8 mouse cellular contexts compared by ENCODE assay signal in genomic region chr2:102030652-102031051, GRCm38 (mm10).
DNase-seq lines count a peak whose midpoint lies in the region; ATAC-seq and TF ChIP-seq lines count a peak whose summit lies in the region.
"Had no signal": no experiment of that assay in that cellular context is flagged by ENCODE, and none has a peak within 500 bp of the region (broad histone marks: within the 10 kb centered on the region; RNA-seq: fewer than 3 reads in every experiment).

No protein-coding gene starts in this region.

- no peak overlapping the region for H3K4me3 ChIP-seq in ES-E14 (ENCODE audit: insufficient read depth in 1 of 2, low read depth in 1 of 2, low read length in 2 of 2, poor library complexity in 1 of 2, severe bottlenecking in 1 of 2)
- no peak overlapping the region for H3K4me3 ChIP-seq in forebrain, embryonic 14.5 days (ENCODE audit: low read depth, low read length)
- H3K4me3 ChIP-seq in hindbrain, embryonic 10.5 days = no peak overlapping the region
- H3K4me3 ChIP-seq in midbrain, embryonic 11.5 days (ENCODE audit: low read depth, low read length) = no peak overlapping the region
- H3K4me3 ChIP-seq: stomach, embryonic 15.5 days had no signal

- no peaks in the 10 kb centered on the region for H3K27me3 ChIP-seq in forebrain, embryonic 14.5 days (replicated peaks; ENCODE audit: control insufficient read depth, insufficient read depth, low read length)
- H3K27me3 ChIP-seq in hindbrain, embryonic 10.5 days (ENCODE audit: insufficient read depth, poor library complexity, severe bottlenecking) = no peaks in the 10 kb centered on the region
- no peaks in the 10 kb centered on the region for H3K27me3 ChIP-seq in midbrain, embryonic 11.5 days (ENCODE audit: control insufficient read depth, insufficient read depth, low read length)
- no peaks in the 10 kb centered on the region for H3K27me3 ChIP-seq in splenic B cell, adult 2 months (ENCODE audit: control insufficient read depth, insufficient read depth, low read length, poor library complexity, severe bottlenecking)
- H3K27me3 ChIP-seq: stomach, embryonic 15.5 days had no signal

- no peak overlapping the region for H3K27ac ChIP-seq in ES-E14 (ENCODE audit: insufficient read depth, low read depth, low read length, poor library complexity, severe bottlenecking)
- H3K27ac ChIP-seq in forebrain, embryonic 14.5 days (ENCODE audit: low read depth, low read length) = no peak overlapping the region
- no peak overlapping the region for H3K27ac ChIP-seq in hindbrain, embryonic 10.5 days
- no peak overlapping the region for H3K27ac ChIP-seq in midbrain, embryonic 11.5 days (ENCODE audit: low read depth, low read length)
- H3K27ac ChIP-seq: stomach, embryonic 15.5 days had no signal

- H3K4me2 ChIP-seq in forebrain, embryonic 14.5 days (ENCODE audit: low read length) = no peak overlapping the region
- no peak overlapping the region for H3K4me2 ChIP-seq in midbrain, embryonic 11.5 days
- H3K4me2 ChIP-seq: stomach, embryonic 15.5 days had no signal

- in situ Hi-C loops in ES-E14 (cut with MboI; ENCODE audit: low sequenced_read_pairs in 2 of 2, unreplicated experiment in 2 of 2) = no loop called here

- H3K9ac ChIP-seq in ES-E14 (ENCODE audit: insufficient read depth, low read depth, low read length, poor library complexity, severe bottlenecking) = no peak overlapping the region
- H3K9ac ChIP-seq in forebrain, embryonic 14.5 days (ENCODE audit: low read length) = no peak overlapping the region
- H3K9ac ChIP-seq in midbrain, embryonic 11.5 days (ENCODE audit: low read length) = no peak overlapping the region
- H3K9ac ChIP-seq: stomach, embryonic 15.5 days had no signal

- H3K9me3 ChIP-seq in ES-E14 (ENCODE audit: control insufficient read depth, insufficient read depth, low read depth, low read length) = no peaks in the 10 kb centered on the region
- no peaks in the 10 kb centered on the region for H3K9me3 ChIP-seq in forebrain, embryonic 14.5 days (replicated peaks; ENCODE audit: control insufficient read depth, low read length)
- no peaks in the 10 kb centered on the region for H3K9me3 ChIP-seq in hindbrain, embryonic 10.5 days
- no peaks in the 10 kb centered on the region for H3K9me3 ChIP-seq in midbrain, embryonic 11.5 days (ENCODE audit: control insufficient read depth, low read length)
- H3K9me3 ChIP-seq: stomach, embryonic 15.5 days had no signal

- peak; percentile 36 for DNase-seq in ES-E14 (ENCODE audit: low read depth, low spot score)
- DNase-seq in adrenal gland, adult 18-20 months (ENCODE audit: low spot score in 2 of 2) = peak; percentile 20 to 36
- peak; percentile 86 for DNase-seq in forebrain, embryonic 14.5 days (ENCODE audit: low spot score)
- DNase-seq in hindbrain, embryonic 10.5 days (ENCODE audit: low spot score) = peak; percentile 48
- DNase-seq in layer of hippocampus, postnatal 14 days (ENCODE audit: low spot score in 2 of 2) = peak; percentile 61 to 63
- no peak for DNase-seq in midbrain, embryonic 11.5 days (ENCODE audit: low spot score, missing footprints)
- DNase-seq in splenic B cell, adult 2 months (ENCODE audit: low read depth, low spot score) = peak; percentile 77

- no peaks in the 10 kb centered on the region; the same call in 1 of the 2 replicates for H3K36me3 ChIP-seq in ES-E14 (ENCODE audit: control insufficient read depth, insufficient read depth, low read length, poor library complexity, severe bottlenecking)
- no peaks in the 10 kb centered on the region for H3K36me3 ChIP-seq in forebrain, embryonic 14.5 days (ENCODE audit: control insufficient read depth, insufficient read depth, low read length)
- 0 out of 2 replicates have a peak, but pooled peaks cover 4% of the 10 kb centered on the region for H3K36me3 ChIP-seq in hindbrain, embryonic 10.5 days
- H3K36me3 ChIP-seq in midbrain, embryonic 11.5 days (ENCODE audit: control insufficient read depth, insufficient read depth, low read length) = no peaks in the 10 kb centered on the region
- no peaks in the 10 kb centered on the region for H3K36me3 ChIP-seq in splenic B cell, adult 2 months (ENCODE audit: control insufficient read depth, insufficient read depth, low read length, poor library complexity, severe bottlenecking)
- H3K36me3 ChIP-seq: stomach, embryonic 15.5 days had no signal

- 26% methylated on average over 5 of the region's 5 CpGs for WGBS in forebrain, embryonic 14.5 days
- WGBS in hindbrain, embryonic 10.5 days = 29% methylated on average over 5 of the region's 5 CpGs
- WGBS in midbrain, embryonic 11.5 days = 29% methylated on average over 5 of the region's 5 CpGs

- peaks cover 0 to 9% of the 10 kb centered on the region in 2 experiments; a peak in 1 of 4 replicates for H3K4me1 ChIP-seq in ES-E14 (ENCODE audit: control insufficient read depth in 2 of 2, insufficient read depth in 2 of 2, low read length in 2 of 2, poor library complexity in 1 of 2)
- H3K4me1 ChIP-seq in forebrain, embryonic 14.5 days (ENCODE audit: control insufficient read depth, insufficient read depth, low read length) = peaks cover 30% of the 10 kb centered on the region
- peaks cover 16% of the 10 kb centered on the region for H3K4me1 ChIP-seq in hindbrain, embryonic 10.5 days (replicated peaks)
- H3K4me1 ChIP-seq in midbrain, embryonic 11.5 days (ENCODE audit: control insufficient read depth, insufficient read depth, low read length) = no peaks in the 10 kb centered on the region; the same call in 1 of the 2 replicates
- H3K4me1 ChIP-seq: stomach, embryonic 15.5 days had no signal

- ATAC-seq in forebrain, embryonic 14.5 days = peak; percentile 69
- ATAC-seq in midbrain, embryonic 11.5 days (ENCODE audit: low FRiP score) = peak; percentile 68; the same call in 1 of the 2 replicates

TF ChIP-seq in ES-E14, 5 proteins besides CTCF, POLR2A, EP300 and RAD21:
- TF ChIP-seq ZC3H11A (IDR thresholded peaks at IDR 0.05; ENCODE audit: borderline replicate concordance, low read depth, low read length) (peak; percentile 81), ZNF384 (IDR thresholded peaks at IDR 0.05; ENCODE audit: low read depth, low read length) (no peak)
